Mouse (Mus musculus) 3T3-L1 (cell line): ENCODE data around the gene Arid2.

Source experiments
- DNase-seq: peaks from one replicate; pipeline ENCODE4 v3.0.0-alpha.2; 2015; ENCODE audit warnings: low read depth, low spot score

The Arid2 gene

GRCm38 (mm10) chr15:96344591-96345285, 57.4 kb downstream of the Arid2 start:
- DNase-seq, result no peak

- DNase-seq, result peak; percentile 9
Observed at GRCm38 (mm10) chr15:96345312-96345849, 58.1 kb downstream of the Arid2 start.

GRCm38 (mm10) chr15:96351432-96351831, 64.1 kb downstream of the Arid2 start:
- no peak for DNase-seq

GRCm38 (mm10) chr15:96358871-96359270, 71.6 kb downstream of the Arid2 start:
- DNase-seq, result no peak

GRCm38 (mm10) chr15:96360614-96361013, 73.3 kb downstream of the Arid2 start:
- DNase-seq, result no peak

GRCm38 (mm10) chr15:96365351-96365750, 78.0 kb downstream of the Arid2 start:
- DNase-seq, result no peak

- peak; percentile 40 for DNase-seq
Observed at GRCm38 (mm10) chr15:96366176-96366963, 79.1 kb downstream of the Arid2 start.

- no peak for DNase-seq
Observed at GRCm38 (mm10) chr15:96371311-96371710, 84.0 kb downstream of the Arid2 start.

GRCm38 (mm10) chr15:96372628-96373027, 85.3 kb downstream of the Arid2 start:
- no peak for DNase-seq

- DNase-seq, result peak; percentile 14
Observed at GRCm38 (mm10) chr15:96373161-96373560, 85.8 kb downstream of the Arid2 start.

GRCm38 (mm10) chr15:96376214-96376613, 88.9 kb downstream of the Arid2 start:
- no peak for DNase-seq

GRCm38 (mm10) chr15:96377263-96377662, 89.9 kb downstream of the Arid2 start:
- DNase-seq, result peak; percentile 78

GRCm38 (mm10) chr15:96377701-96378100, 90.4 kb downstream of the Arid2 start:
- DNase-seq, result no peak

- no peak for DNase-seq
Observed at GRCm38 (mm10) chr15:96382223-96382622, 94.9 kb downstream of the Arid2 start.

GRCm38 (mm10) chr15:96388565-96388964, 101.2 kb downstream of the Arid2 start:
- DNase-seq, result no peak

GRCm38 (mm10) chr15:96392878-96393277, 105.6 kb downstream of the Arid2 start:
- peak; percentile 55 for DNase-seq

GRCm38 (mm10) chr15:96395071-96395470, 107.8 kb downstream of the Arid2 start:
- DNase-seq, result no peak

- no peak for DNase-seq
Observed at GRCm38 (mm10) chr15:96396641-96397344, 109.5 kb downstream of the Arid2 start.

GRCm38 (mm10) chr15:96398333-96398732, 111.0 kb downstream of the Arid2 start:
- no peak for DNase-seq

- peak; percentile 90 for DNase-seq
Observed at GRCm38 (mm10) chr15:96405548-96405947, 118.2 kb downstream of the Arid2 start.

- no peak for DNase-seq
Observed at GRCm38 (mm10) chr15:96406253-96406652, 118.9 kb downstream of the Arid2 start.

GRCm38 (mm10) chr15:96407151-96407550, 119.8 kb downstream of the Arid2 start:
- DNase-seq, result peak; percentile 19
